Mouse (Mus musculus) limb, embryonic 13.5 days (tissue): ENCODE measurements around the gene Olig1. TPM values are rescaled to one million over a fixed set of nuclear protein-coding genes. Genes with fewer than 3 reads are reported as not detected.
A peak's percentile ranks its signal among the peaks of the same experiment; 100 is the strongest.

Experiments
- ATAC-seq: fragments of 200-750 bp; cut with Nextera tagmentation; 2 replicates; pipeline ENCODE4 v1.8.0; 2017; ENCODE audit warnings: low read depth, moderate number of reproducible peaks, moderate TSS enrichment; ENCODE audit not compliant: low FRiP score
- H3K27ac ChIP-seq: fragments of 300-500 bp; sonication (generic); 2 replicates; pipeline ENCODE4 v1.5.1; 2015; ENCODE audit warnings: inconsistent platforms, mild to moderate bottlenecking, moderate library complexity
- H3K27me3 ChIP-seq: fragments of 300-500 bp; sonication (generic); 2 replicates; pipeline ENCODE4 v1.6.1; 2015; ENCODE audit warnings: mild to moderate bottlenecking, inconsistent platforms
- H3K36me3 ChIP-seq: fragments of 300-500 bp; sonication (generic); 2 replicates; pipeline ENCODE4 v1.6.1; 2015; ENCODE audit warnings: inconsistent platforms, mild to moderate bottlenecking, moderate library complexity
- H3K4me1 ChIP-seq: fragments of 300-500 bp; sonication (generic); 2 replicates; pipeline ENCODE4 v1.6.1; 2015; ENCODE audit warnings: inconsistent platforms
- H3K4me2 ChIP-seq: fragments of 300-500 bp; sonication (generic); replicated peaks from 2 replicates; pipeline ENCODE4 v1.6.1; 2015; ENCODE audit warnings: inconsistent platforms, mild to moderate bottlenecking, moderate library complexity
- H3K4me3 ChIP-seq: fragments of 300-500 bp; sonication (generic); 2 replicates; pipeline ENCODE4 v1.5.1; 2015; ENCODE audit warnings: moderate library complexity, mild to moderate bottlenecking, inconsistent platforms
- H3K9ac ChIP-seq: fragments of 300-500 bp; sonication (generic); 2 replicates; pipeline ENCODE4 v1.6.1; 2015; ENCODE audit warnings: mild to moderate bottlenecking, inconsistent platforms
- H3K9me3 ChIP-seq: fragments of 300-500 bp; sonication (generic); 2 replicates; pipeline ENCODE4 v1.6.1; 2016; ENCODE audit warnings: inconsistent platforms
- WGBS: fragments of 180-500 bp; shearing (Covaris S2); methylation state at CpG from one replicate; pipeline ENCODE4 v1.1.7; 2015; 5-methylcytosine and 5-hydroxymethylcytosine counted together
- polyA plus RNA-seq: library from polyadenylated mRNA; unstranded; fragments of >200 nt; fragmentation: Nextera tagmentation; extraction: Ambion mirVana; gene quantifications from 2 replicates; pipeline ENCODE4 v1.2.1, GENCODE M21; 2015

The Olig1 gene
- polyA plus RNA-seq, 1 experiment from 2014 or later, result 0.09 TPM

DNA sequence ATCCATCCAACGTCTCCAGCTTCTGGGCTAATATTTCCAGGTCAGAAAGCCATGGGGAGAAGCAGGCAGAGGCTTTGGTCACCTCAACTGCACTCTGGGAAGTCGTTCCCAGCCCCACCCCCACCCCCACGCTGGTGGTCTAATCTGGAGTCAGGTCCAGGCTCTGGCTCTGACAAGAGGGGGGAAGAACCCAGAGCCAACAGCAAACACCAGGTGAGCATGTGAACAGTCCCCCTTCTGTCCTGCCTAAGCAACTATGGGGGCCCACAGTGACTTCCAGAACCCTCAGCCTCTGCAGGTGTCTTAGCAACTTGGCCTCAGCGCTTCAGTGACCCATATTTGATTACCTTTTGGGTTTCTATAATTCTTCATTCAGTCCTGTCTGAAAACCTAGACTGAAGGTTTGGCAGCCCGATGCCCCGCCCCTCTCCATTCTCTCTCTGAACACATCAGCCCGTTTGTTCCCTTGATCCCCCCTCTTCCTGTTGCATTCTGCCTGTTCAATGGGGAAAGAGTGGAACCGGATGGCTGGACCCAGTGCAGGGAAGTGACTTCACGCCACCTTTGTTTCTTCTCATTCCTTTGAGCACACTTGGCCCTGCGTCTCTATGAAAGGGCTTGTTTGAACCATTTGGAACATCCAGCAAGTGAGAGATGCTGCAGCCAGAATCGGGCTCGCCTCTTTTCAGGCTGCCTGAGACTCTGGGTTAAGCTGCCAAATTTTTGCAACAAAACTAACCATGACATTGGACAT is 6.9 kb upstream of the Olig1 start:
- 40% methylated on average over 12 of the region's 12 CpGs for WGBS
- Histone ChIP-seq H3K4me1 (peaks cover 4% of the 10 kb centered on the region; the same call in 1 of the 2 replicates), H3K27ac (no peak overlapping the region), H3K36me3 (no peaks in the 10 kb centered on the region), H3K27me3 (peaks cover 97% of the 10 kb centered on the region), H3K9ac (no peak overlapping the region), H3K4me2 (no peak overlapping the region), H3K4me3 (no peak overlapping the region), H3K9me3 (no peaks in the 10 kb centered on the region)
- ATAC-seq, result no peak

DNA sequence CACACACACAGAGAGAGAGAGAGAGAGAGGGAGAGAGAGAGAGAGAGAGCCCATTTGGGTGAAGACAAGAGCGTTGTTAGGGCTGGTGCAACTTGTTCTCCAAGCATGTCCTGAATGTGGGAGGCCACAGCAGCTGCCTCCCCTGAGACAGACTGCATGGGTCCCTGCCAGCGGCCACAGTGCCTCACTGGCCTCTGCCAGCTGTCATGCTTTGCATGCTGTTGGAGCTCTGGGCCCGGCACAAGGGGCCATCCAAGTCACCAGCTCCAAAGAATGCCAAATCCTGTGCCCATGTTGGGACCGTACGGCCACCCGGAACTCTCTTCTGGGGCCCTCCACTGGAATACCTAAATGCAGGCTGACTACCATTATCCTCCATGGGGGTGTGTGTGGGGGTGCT is 3.6 kb upstream of the Olig1 start:
- no peaks in the 10 kb centered on the region for H3K9me3 ChIP-seq
- 80% methylated on average over 6 of the region's 6 CpGs for WGBS
- H3K27me3 ChIP-seq, result peaks cover 97% of the 10 kb centered on the region
- H3K4me3 ChIP-seq, result no peak overlapping the region
- H3K36me3 ChIP-seq, result no peaks in the 10 kb centered on the region
- H3K27ac ChIP-seq, result no peak overlapping the region
- H3K4me1 ChIP-seq, result peaks cover 28% of the 10 kb centered on the region
- H3K9ac ChIP-seq, result no peak overlapping the region
- no peak overlapping the region for H3K4me2 ChIP-seq
- ATAC-seq, result no peak

DNA sequence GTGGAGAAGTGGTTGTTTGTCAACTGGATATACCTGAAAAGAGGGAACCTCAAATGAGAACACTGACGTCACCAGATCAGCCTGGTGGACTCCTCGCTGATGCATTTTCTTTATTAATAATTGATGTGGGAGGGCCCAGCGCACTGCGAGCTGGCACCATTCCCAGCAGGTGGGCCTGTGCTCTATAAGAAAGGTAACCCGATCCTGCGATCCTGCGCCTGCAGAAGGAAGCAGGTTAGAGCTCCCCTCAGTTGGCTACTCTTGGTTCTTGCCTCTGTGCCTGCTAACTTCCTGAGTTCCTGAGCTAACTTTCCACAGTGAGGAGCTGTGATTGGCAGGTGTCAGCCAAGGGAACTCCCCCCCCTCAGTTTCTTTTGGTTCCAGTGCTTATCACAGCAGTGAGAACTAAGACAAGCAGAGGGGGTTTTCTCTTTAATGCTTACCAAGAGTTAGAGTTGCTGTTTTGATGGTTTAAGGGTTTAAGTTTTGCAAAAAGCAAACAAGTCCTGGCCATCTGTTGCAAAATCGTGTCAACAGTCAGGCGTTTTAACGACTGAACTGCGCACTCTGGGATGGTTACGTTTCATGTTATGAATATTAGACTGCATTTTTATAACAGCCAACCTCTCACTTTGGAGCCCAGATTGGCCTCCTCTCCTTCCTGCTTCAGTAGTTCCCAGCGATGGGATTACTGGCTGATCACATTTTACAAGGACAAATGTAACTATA is 684 bp upstream of the Olig1 start:
- H3K4me2 ChIP-seq, result peak overlapping the region; percentile 85
- peaks cover 100% of the 10 kb centered on the region for H3K27me3 ChIP-seq
- H3K9ac ChIP-seq, result no peak overlapping the region
- H3K9me3 ChIP-seq, result no peaks in the 10 kb centered on the region
- WGBS, result 4% methylated on average over 13 of the region's 13 CpGs
- ATAC-seq, result no peak
- peak overlapping the region; percentile 47 for H3K4me3 ChIP-seq
- H3K36me3 ChIP-seq, result no peaks in the 10 kb centered on the region
- H3K27ac ChIP-seq, result no peak overlapping the region
- H3K4me1 ChIP-seq, result peaks cover 31% of the 10 kb centered on the region

DNA sequence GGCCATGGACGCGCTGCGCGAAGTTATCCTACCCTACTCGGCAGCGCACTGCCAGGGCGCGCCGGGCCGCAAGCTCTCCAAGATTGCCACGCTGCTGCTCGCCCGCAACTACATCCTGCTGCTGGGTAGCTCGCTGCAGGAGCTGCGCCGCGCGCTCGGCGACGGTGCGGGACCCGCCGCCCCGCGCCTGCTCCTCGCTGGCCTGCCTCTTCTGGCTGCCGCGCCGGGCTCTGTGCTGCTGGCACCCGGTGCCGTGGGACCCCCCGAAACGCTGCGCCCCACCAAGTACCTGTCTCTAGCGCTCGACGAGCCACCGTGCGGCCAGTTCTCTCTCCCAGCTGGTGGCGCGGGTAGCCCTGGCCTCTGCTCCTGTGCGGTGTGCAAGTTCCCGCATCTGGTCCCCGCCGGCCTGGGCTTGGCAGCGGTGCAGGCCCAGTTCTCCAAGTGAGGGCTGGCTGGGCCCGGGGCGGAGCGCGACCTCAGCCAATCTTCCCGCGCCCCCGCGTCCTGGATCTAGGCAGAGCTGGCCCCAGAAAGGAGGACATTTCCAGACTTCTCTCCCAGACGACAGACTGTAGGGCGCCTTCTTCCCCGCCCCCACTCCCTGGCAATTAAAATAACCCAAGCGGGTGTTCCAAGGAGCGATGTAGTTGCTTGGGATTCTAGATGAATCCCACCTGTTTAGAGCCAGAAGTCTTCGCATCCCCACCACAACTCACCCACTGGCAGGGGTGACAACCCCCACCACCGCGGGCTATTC is 820 bp downstream of the Olig1 start:
- Histone ChIP-seq H3K27me3 (peaks cover 100% of the 10 kb centered on the region), H3K36me3 (no peaks in the 10 kb centered on the region), H3K4me1 (peaks cover 31% of the 10 kb centered on the region), H3K9me3 (no peaks in the 10 kb centered on the region), H3K4me3 (peak overlapping the region; percentile 47), H3K4me2 (peak overlapping the region; percentile 85), H3K9ac (peak overlapping the region; percentile 4; the same call in 1 of the 2 replicates), H3K27ac (no peak overlapping the region)
- WGBS, result under 1% methylated on average over 63 of the region's 63 CpGs
- peak; percentile 30; the same call in 1 of the 2 replicates for ATAC-seq

DNA sequence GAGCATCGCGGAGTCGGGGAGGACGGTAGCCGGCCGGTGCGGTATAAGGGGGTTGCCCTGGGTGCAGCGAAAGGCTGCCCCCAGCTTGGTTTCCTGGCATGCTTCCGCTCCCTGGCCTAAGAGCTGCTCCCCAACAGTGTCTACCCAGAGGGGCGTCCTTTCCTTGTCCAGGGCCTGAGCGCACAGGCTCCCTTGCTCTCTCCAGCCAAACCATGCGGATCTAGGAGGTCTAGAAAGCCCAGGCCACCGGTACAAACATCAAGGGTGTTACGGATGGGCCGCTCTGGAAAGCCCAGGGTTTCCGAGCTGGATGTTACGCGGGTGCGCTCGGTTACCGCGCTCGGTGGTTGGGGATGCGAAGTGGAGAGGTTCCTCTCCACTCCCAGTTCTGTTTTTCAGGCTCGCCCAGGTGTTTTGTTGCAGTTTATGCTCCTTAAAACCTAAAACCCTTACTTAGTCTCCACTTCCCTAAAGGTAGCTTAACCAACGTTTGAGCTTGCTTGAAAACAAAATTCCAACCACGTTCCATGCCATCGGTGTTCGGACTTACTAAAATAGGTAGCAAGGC is 1.5 kb downstream of the Olig1 start:
- no peak for ATAC-seq
- WGBS, result under 1% methylated on average over 29 of the region's 29 CpGs

DNA sequence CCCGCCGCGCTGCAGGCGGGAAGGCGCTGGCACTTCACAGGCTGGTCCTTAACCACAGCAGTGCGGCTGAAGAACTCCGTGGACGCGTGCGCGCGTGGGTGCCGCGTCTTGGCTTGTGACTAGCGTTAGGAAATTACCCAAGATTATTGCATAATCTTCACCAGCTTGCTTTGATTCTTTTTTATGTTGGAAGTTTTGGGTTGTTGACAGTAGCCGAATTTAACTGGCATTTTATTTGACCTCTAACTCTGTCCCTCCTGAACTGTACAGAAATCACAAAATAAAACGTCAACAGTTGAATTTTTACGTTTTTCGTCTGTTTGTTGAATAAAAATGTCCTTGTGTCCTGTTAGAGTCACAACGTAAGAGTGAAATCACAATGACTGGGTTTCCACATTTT is 2.1 kb downstream of the Olig1 start:
- Histone ChIP-seq H3K9ac (no peak overlapping the region), H3K4me1 (peaks cover 31% of the 10 kb centered on the region), H3K9me3 (no peaks in the 10 kb centered on the region), H3K4me2 (peak overlapping the region; percentile 85), H3K27ac (no peak overlapping the region), H3K4me3 (peak overlapping the region; percentile 19; the same call in 1 of the 2 replicates), H3K36me3 (no peaks in the 10 kb centered on the region), H3K27me3 (peaks cover 100% of the 10 kb centered on the region)
- 3% methylated on average over 20 of the region's 20 CpGs for WGBS
- no peak for ATAC-seq

More for the DNA sequence above, 1.5 kb downstream of the Olig1 start:
- Histone ChIP-seq H3K36me3 (no peaks in the 10 kb centered on the region), H3K4me3 (peak overlapping the region; percentile 47), H3K4me2 (peak overlapping the region; percentile 85), H3K27ac (no peak overlapping the region), H3K9ac (no peak overlapping the region), H3K9me3 (no peaks in the 10 kb centered on the region), H3K4me1 (peaks cover 31% of the 10 kb centered on the region), H3K27me3 (peaks cover 100% of the 10 kb centered on the region)

DNA sequence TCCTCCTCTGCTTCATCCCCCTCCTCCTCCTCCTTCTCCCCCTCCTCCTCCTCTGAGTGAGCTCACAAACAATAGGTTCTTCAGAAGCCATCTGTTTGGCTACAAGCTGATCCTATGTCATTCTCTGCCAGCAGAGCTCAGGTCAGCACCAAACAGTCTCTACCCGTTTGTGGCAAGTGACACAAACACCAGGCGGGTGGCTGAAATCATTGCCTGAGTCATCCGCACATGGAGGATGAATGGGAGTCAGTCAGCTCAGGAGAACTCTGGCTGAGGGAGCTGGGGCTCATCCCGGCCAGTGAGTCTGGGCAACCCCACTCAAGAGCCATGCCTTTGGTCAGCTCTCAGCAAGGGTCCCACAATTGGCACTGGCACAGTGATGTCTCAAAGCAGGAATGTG is 10.9 kb downstream of the Olig1 start:
- no peak overlapping the region for H3K9ac ChIP-seq
- no peak overlapping the region for H3K4me2 ChIP-seq
- ATAC-seq, result no peak
- H3K4me1 ChIP-seq, result peaks cover 5% of the 10 kb centered on the region; the same call in 1 of the 2 replicates
- 72% methylated on average over 4 of the region's 4 CpGs for WGBS
- no peak overlapping the region for H3K27ac ChIP-seq
- no peaks in the 10 kb centered on the region for H3K36me3 ChIP-seq
- no peaks in the 10 kb centered on the region for H3K9me3 ChIP-seq
- peaks cover 57% of the 10 kb centered on the region for H3K27me3 ChIP-seq
- no peak overlapping the region for H3K4me3 ChIP-seq

DNA sequence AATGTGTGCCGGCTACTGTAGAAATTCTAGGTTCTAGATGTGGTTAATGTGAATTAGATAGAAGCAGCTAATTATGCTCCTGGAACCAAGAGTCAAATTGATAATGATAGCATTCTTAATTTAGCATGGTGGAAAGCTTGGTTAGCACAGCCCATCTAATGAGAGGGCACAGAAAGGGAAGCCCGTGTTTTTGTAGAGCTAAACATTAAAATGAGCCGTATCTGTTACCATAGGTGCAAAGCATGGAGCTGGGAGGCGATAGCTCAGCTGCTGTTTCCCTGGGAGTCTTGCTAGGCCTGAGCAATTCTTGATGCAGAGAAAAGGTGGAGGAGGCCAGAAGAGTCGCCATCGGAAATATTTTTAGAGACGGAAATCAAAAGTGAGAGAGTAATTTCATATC is 22.5 kb downstream of the Olig1 start:
- Histone ChIP-seq H3K27ac (no peak overlapping the region), H3K9me3 (no peaks in the 10 kb centered on the region; the same call in 1 of the 2 replicates), H3K27me3 (peaks cover 12% of the 10 kb centered on the region; the same call in 1 of the 2 replicates), H3K4me3 (no peak overlapping the region), H3K4me1 (no peaks in the 10 kb centered on the region), H3K9ac (no peak overlapping the region), H3K4me2 (no peak overlapping the region), H3K36me3 (no peaks in the 10 kb centered on the region)
- WGBS, result 78% methylated on average over 7 of the region's 7 CpGs
- no peak for ATAC-seq

DNA sequence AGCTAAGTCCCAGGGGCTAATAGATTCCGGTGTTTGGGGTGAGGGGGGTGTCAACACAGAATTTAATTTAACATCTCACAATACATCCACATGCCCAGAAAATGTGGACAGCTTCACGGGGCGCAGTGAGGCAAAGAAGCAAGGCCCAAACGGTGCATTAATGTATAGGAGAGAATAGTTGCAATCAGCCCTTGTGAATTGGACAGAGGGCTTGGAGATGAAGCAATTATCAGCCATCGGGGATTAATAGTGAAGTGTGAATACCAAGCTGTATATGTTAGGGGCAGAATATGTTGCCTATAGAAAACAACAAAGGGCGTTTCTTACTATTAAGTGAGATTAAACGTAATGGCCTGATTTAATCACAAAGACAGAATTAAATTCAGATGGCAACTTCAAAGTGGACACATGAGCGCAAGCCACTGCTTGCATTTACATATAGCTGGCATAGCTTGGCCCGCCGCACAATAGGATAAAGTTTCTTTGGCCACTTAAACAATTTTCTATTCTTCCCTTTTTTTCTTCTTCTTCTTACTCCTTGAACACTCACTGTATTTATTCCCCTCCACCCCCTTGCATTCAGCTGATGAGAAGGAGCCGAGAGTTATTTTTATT is 23.3 kb downstream of the Olig1 start:
- Histone ChIP-seq H3K27ac (no peak overlapping the region), H3K27me3 (peaks cover 14% of the 10 kb centered on the region; the same call in 1 of the 2 replicates), H3K4me1 (peaks cover 4% of the 10 kb centered on the region; the same call in 1 of the 2 replicates), H3K4me2 (no peak overlapping the region), H3K9ac (no peak overlapping the region), H3K4me3 (no peak overlapping the region), H3K9me3 (no peaks in the 10 kb centered on the region; the same call in 1 of the 2 replicates), H3K36me3 (no peaks in the 10 kb centered on the region)
- ATAC-seq, result no peak
- WGBS, result 74% methylated on average over 11 of the region's 11 CpGs

DNA sequence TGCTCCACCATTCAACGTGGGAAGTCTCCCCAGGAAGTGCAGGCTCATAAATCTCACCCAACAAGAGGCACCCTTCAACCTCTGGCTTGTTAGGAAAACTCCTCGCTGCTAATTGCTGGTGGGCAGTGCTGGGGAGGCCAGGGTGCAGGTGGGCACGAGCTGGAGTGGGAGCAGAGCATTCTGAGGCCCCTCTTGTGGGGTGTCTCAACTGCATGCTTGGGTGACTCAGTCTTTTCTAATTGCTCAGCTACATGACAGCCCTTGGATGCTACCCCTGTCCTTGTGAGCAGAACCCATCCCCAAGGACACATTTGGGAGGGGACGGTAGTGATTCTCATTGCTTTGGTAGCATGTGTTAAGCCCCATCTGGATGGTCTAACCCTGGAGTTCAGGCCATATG is 28.2 kb downstream of the Olig1 start:
- 11% methylated on average over 4 of the region's 4 CpGs for WGBS
- H3K4me3 ChIP-seq, result no peak overlapping the region
- H3K9ac ChIP-seq, result no peak overlapping the region
- ATAC-seq, result no peak
- H3K9me3 ChIP-seq, result no peaks in the 10 kb centered on the region; the same call in 1 of the 2 replicates
- H3K36me3 ChIP-seq, result no peaks in the 10 kb centered on the region
- H3K4me2 ChIP-seq, result no peak overlapping the region
- H3K27me3 ChIP-seq, result peaks cover 44% of the 10 kb centered on the region
- no peak overlapping the region for H3K27ac ChIP-seq
- H3K4me1 ChIP-seq, result peaks cover 5% of the 10 kb centered on the region; the same call in 1 of the 2 replicates

DNA sequence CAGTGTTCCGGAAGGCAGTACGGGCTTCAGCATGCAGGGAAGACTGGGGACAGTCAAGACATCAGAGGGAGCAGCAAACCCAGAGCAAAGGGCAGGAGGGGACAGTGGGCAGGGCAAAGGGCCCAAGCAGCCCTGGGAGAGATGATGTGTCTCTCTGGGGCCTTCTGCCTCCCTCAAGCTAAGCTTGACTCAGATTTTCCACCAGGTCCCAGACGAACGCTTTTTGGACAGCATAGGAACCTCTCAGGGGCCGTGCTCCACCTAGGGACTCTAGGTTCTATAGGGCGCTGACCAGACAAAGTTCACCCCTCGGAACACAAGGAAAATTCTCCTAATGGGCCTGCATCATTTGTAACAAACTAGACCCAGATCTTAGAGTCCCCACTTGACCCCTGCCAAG is 29.8 kb downstream of the Olig1 start:
- no peak overlapping the region for H3K27ac ChIP-seq
- H3K9ac ChIP-seq, result no peak overlapping the region
- H3K9me3 ChIP-seq, result no peaks in the 10 kb centered on the region; the same call in 1 of the 2 replicates
- ATAC-seq, result no peak
- H3K36me3 ChIP-seq, result no peaks in the 10 kb centered on the region
- 90% methylated on average over 7 of the region's 7 CpGs for WGBS
- no peak overlapping the region for H3K4me2 ChIP-seq
- peaks cover 5% of the 10 kb centered on the region; the same call in 1 of the 2 replicates for H3K4me1 ChIP-seq
- H3K4me3 ChIP-seq, result no peak overlapping the region
- peaks cover 61% of the 10 kb centered on the region for H3K27me3 ChIP-seq
